Mouse (Mus musculus) MN1 (cell line): ENCODE measurements around the gene Sash1.

ENCODE experiments used
- DNase-seq: peaks from one replicate; pipeline ENCODE4 v3.0.0-alpha.2; 2016; ENCODE audit warnings: low spot score

Gene Sash1

DNA sequence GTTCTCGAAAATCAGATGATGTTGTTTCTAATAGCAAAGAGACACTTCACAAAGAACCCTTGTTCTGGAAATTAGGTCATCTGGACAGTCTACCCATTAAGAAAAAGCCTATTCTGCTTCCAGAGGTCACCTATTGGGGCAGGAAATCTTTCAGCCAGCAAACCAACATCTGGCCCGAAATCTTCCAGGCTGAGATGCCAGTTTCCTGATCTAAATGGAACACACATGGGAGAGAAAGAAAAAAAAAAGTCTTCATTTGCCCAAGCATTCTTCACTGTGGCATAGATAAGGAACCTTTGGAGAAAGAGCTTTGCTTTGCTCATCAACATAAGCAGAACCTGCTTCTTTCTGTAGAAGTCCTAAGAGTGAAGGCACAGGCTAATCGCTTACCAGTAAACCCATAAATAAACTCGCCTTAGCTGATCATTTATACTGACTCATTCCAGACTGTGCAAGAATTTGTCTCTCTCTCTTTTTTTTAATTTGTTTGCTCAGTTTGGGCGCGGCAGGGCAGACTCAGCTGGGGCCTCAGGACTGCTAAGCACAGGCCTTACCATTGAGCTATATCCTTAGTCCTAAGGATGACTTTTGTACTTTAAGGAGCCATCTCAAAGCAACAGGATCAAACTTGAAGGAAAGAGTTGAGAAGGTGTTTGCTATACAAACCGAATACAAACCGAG lies 13.1 kb upstream of the Sash1 start:
- peak; percentile 76 for DNase-seq

DNA sequence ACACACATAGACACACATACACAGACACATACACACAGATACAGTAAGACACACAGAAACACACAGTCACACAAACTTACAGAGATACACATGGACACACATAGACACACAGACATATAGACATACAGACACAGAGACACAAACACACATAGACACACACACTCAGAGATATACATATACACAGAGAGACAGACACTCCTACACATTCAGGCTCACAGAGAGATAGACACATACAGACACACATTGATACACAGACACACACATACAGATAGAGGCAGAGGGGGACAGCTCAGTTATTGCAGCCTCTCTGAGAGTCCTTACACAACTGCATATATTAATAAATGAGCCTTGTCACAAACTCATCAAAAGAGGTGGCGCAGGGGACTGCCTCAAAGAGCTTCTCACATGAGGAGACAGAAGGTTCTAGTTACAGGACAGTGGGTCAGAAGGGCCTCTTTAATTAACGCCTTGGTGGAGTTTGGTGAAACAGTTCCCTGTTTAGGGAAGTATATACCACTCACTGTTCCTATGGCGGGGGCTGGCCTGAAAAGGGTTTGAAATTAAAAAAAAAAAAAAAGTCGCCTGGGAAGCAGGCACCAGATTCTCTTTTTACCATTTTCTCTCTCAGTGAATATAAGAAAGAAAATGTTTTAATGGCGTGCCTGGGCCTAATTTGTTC lies 12.4 kb upstream of the Sash1 start:
- DNase-seq: peak; percentile 23

DNA sequence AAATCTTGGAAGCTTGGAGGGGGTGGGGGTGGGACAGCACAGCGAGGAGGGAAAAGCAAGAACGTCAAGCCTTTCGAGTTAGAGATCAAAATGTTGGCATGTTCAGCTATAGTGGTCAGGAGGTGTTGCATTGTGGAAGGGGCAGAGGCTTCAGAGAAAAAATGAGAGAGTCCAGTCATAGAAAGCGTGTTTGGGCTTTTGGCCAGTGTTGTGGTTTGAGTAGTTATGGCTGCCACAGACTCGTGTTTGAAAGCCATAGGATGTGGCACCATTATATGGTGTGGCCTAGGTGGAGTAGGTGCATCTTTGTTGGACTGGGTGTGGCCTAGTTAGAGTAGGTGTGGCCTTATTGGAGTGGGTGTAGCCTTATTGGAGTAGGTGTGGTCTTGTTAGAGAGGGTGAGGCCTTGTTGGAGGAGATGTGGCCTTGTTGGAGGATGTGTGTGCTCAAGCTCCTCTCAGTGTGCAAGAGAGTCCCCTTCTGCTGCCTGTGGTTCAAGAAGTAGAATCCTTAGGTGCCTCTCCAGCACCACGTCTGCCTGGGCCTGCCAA lies 9.2 kb upstream of the Sash1 start:
- DNase-seq: no peak

DNA sequence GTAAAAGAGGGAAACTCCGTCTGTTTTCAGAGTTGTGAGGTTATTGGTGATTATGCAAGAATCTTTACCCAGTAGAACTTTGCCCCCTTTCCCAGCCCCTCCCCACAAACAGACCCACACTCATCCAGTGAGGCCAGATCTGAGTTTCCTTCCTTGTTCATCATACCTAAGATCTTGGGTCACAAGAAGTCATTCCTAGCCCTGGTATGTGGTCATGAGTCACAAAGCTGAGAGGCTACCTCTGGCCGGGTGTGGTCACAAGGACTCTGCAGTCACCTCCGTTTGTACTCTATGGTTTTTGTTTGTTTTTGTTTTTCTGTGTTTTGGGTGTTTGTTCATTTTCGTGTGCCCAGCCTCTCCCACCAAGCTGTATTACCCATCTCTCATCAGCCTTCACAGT lies 4.6 kb upstream of the Sash1 start:
- no peak for DNase-seq

DNA sequence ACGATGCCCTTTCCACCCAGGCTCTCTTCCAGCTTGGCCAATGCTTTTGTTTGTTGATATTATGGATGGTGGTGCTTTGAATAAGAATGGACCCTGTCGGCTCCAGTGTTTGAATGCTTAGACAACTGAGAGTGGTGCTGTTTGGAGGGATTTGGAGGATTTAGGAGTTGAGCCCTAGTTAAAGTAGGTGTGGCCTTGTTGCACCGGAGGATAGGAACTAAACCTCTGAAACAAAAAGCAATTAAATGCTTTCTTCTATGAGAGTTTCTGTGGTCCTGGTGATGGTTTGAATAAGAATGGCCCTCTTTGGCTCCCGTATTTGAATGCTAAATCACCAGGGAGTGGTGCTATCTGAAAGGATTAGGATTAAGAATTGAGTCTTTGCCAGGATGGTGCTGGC lies 3.5 kb upstream of the Sash1 start:
- DNase-seq: no peak

DNA sequence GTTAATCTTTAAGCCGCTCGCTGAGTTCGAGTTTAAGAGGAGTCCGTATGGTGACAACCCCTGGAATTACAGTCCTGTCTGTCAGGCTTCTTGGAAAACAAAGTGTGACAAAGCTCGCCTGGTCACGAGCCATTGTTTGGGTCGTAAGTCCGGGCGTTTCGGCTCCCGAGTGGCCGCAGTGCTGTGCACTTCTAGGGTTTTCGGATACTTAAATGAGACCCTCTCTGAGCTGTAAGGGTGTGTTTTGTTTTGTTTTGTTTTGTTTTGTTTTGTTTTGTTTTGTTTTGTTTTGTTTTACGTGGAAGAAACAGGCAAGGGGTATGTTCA lies 621 bp upstream of the Sash1 start:
- DNase-seq: no peak

DNA sequence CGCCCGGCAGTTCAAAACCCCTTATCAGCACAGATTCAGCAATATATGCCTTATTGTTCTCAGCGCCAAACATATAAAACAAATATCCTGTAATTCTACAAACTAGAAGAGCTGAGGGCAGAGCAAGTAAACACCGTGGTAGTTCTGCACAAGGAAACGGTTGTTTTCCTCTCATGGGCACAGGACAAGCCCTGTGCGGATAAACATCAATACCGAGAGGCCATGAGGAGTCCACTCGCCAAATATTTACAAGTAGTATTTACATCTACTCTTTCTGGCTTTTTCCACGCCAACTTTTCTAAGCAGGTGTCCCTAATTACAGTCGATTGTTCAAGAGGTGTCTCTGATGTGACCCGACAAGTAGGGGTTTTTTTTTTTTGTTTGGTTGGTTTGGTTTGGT lies 669 bp downstream of the Sash1 start:
- no peak for DNase-seq

DNA sequence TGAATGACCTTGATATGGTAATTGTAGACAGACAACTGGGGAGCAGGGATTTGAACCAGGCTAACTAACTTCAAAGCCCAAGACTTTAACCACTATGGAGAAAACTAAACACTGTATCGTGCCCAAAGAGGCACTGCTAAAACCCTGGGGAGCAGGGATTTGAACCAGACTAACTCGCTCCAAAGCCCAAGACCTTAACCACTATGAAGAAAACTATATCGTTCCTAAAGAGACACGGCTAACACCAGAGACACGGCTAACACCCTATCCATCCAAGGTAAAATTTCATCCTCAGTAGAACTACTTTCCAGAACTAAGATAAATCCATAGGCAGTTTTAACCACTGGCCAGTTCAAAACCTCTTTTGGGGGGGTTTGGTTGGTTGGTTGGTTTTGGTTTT lies 1.3 kb downstream of the Sash1 start:
- DNase-seq: no peak

DNA sequence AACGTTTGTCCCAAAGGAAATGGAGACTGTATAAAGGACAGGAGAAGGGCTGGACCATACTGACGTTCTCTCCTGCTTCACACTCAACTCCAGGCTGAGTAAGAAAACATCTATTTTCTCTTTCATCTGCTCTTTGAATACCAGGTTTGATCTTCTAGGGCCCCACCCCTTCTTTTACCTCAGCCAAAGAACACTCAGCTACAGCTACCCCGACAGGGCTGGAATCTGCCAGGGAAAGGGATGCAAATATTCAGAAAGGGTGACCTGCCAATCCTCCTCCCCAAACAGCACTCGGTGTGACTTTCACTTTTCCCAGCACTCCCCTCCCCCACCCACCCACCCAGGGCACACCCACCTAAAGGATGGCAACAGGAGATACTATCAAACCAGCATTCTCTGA lies 2.2 kb downstream of the Sash1 start:
- no peak for DNase-seq

DNA sequence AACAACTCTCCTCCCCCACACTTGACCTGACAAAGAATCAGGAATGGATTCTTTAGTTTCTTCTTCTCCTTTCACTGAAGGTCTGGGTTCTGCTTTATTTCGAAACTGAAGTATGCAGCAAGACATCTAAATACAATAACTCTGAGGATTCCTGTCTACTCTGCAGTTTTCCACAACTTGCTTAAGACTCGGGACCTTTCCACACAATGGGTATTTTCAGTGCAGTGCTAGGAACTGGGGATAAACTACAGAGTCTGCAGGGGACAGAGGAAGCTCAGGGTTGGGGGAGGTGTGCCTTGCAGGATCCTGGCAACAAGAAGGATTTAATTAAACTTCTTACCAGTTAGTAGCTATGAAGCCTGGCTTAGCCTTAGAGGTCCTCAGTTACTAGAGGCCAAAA lies 4.1 kb downstream of the Sash1 start:
- no peak for DNase-seq

DNA sequence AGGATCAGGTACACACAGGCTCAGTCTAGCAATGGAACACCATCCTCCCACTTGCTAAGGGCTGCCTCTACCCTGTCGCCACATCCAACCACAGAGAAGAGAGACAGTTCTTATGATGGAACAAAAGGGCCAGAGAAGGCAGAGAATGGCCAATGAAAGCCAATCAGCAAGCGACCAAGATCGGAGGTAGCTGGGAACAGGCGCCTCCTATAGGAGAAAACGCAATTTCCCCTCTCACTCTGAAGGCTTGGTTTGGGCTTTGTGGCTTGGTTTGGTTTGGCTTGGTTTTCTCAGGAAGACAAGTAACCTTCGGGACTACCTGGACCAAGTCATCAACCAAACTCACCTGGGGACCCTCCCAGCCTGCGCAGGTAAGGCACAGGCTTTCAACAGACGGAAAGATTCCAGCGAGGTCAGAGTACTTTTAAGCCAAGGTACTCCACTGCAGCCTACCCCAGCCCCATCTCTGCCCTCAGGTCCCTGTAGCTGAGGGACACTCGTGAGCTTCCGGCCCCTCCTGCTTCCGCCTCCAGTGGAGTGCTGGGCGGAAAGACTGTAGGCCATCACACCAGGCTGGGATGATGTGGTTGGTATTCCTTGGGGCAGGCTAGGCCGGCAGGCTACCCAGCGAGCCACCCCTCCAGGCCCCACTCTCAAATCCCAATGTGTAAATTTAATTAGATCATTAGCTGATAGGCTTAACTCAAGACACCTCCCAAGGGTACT lies 4.8 kb downstream of the Sash1 start:
- DNase-seq: peak; percentile 26

DNA sequence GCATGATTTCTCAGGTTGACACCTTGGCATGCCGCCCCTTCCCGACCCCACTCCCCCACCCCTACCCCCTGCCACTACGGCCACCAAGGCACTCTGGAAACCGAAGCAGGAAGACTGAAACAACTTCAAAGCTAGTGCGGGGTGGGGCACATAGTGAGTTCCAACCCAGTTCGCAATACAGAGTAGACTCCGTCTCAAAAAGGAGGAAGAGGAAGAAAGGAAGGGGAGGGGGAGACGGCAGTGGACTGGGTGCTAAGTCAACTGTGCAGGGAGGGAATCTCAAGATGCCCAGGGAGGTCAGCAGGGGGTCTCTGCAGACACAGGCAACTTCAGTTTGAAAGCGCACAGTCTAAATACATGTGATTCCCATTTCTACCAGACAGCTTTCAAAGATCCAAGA lies 7.0 kb downstream of the Sash1 start:
- DNase-seq: no peak

DNA sequence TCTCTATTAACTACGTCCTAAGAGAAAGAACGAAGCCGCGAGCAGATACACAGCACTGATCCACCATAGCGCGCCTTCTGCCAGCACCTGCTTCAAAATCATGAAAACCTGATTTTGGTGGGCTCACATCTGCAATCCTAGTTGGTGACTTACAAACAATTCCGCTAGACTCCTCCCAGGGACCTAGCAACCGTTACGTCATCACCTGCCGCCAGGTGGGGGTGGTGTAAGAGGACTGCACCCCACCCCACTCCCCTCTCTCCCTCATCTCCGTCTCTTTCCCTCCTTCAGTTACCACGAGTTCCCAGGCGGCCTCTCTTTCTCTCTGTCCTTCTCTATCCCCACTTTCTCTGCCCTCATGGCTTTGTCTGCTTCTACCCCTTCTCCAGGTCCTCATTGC lies 7.5 kb downstream of the Sash1 start:
- no peak for DNase-seq

DNA sequence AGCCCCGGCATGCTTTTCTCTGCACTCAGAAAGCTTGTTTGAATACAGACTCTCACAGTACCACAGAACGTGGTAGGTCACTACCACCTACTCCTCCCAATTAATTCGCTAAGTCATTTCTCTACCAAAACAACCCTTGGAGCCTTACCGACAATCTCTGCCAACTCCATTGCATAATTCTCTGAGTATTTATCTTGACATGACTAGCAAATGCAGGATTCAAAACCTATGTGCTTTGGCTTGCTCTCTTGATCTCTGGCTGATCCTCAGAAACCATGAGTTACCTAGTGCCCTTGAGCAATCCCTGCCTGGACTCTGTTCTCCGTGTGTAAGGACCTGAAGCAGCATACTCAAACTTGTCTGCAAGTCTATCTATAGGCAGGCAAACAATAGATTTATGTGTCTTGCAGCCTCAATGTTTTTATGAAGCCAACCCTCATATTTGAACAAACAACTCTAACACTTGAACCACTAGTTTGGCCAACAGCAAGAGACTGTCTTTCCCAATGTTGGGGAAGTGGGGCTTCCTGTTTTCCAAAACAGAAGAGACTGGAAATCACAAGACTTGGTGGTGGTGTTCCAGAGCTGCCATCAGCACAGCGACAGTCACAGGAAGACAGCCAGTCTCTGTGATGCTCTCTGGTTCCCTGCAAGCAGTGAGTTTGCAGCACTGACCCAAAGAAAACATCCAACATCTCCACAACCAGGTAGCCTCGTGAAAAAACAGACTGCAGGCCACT lies 12.1 kb downstream of the Sash1 start:
- DNase-seq: no peak

DNA sequence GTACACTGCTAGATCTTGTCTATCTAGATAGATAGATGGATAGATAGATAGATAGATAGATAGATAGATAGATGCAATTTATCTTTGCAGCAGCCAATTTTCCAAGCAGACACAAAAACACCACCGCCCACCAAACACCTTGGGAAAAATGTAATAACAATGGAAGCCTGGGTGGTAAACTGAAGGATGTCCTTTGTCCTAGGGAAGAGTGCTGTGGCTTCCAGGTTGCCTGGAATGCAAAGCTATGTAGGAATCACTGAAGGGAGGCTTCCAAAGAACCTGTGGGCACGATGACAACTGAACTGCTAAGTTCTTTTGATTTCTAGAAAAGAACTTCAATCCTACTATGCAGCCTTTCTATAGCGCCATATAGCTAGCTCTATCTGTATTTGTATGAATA lies 13.1 kb downstream of the Sash1 start:
- no peak for DNase-seq

DNA sequence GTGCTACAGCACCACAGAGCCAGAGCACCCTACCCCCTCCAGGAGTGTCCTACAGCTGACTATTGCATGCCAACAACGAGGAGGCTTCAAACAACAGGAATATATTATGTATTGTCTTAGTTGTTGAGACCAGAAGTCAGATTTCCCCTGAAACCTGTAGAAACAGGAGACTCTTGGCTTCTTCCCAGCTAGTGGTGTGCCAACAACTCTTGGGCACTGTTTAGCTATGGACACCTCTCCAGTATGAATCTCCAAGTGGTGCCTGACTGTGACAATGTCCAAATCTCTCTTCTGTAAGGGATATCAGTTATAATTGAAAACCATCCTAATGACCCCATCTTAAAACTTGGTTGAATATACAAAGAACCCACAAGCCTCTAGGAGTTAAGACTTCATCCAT lies 13.9 kb downstream of the Sash1 start:
- no peak for DNase-seq

DNA sequence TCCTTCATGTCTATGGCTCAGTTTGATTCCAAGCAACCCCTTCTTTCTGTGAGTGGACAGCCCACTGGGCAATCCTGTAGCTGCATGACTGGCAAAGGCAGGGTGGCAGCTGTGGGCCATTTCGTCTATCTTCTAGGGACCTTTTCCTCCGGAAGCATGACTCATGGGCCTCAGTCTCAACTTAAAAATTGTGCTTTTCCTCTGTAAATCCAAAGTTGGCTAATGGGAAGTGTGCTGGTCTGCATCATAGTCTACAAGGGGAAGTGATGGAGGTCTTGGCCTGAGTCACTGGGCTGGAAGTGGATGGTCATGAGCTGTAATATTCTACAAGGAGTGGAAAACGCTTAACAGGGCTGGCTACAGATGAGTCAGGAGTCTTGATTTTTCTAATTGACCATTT lies 15.5 kb downstream of the Sash1 start:
- DNase-seq: no peak

DNA sequence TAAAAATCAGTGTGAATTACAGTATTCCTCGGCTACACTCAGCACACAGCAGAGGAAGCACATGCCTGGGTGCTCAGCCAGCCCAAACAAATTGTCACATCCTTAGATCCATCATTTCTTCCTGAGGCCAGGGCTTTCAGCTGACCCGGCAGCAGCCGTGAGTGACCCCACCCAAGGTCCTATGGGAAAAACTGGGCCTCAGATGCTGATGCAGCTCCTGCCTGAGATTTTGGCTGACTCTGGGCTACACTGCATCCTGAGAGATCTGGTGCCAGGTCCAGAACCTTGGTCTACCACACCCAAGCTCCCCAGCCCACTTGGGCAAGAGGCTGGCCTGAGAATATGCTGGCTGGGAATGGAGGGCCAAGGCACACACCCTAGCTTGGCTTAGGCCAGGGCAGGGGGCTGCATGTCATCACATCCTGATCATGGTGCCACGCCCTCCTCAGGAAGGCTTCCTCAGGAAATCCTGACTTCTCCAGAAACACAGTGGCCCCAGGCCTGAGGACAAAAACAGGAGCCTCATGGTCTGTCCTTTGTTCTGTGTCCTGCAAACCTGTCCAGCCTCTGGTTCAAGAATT lies 19.7 kb downstream of the Sash1 start:
- no peak for DNase-seq

DNA sequence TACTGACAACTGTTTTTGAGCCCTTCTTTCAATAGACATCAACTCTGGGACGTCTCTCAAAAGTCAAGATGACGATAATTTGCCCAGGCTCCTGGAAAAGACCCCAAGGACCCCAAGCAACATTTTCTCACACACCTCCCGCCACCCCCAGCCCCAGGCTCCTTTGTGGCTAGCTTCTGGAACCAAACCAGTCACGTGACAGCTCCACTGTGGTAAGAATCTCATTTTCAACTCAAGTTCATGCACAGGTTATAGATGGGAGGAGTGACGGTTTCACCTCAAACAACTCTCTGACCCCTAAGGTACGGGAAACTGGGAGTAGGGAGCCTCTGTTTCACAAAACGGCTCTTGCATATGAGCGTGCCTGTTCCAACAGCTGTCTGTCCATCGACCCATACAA lies 25.2 kb downstream of the Sash1 start:
- DNase-seq: no peak

DNA sequence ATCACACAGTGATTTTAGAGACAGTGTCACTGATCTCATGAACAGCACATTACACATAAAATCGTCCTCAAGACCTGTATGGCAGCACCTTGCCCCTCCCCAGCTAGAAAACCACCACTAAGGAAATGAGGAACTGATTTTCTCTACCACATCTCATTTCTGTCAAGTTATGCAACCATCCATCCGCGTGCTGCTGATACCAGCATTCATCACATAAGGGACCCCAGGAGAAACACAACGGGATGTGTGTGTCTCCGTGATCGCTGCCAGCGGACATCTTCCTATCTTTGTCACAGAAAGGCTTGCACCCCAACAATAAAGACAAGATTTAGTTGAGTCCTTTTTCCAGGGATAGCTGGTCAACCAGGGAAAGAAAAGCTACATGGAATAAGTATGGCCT lies 27.2 kb downstream of the Sash1 start:
- no peak for DNase-seq

DNA sequence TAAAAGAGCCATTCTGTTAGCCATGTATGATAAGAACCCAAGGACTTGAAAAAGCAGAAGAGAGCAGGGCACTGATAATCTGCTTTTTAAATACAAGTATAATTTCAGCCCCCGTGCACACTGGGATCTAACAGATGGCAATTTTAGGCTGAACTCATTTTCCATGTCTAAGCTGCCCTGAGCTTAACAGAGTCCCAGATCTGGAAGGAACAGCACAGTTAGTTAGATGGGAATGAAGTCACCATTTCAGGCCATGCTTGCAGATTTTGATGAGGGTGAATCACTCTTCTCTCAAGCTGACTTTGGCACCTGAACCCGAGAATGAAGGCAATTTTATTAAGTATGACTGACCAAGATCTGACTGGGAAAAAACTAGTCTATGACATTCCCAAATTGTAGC lies 28.9 kb downstream of the Sash1 start:
- DNase-seq: no peak

DNA sequence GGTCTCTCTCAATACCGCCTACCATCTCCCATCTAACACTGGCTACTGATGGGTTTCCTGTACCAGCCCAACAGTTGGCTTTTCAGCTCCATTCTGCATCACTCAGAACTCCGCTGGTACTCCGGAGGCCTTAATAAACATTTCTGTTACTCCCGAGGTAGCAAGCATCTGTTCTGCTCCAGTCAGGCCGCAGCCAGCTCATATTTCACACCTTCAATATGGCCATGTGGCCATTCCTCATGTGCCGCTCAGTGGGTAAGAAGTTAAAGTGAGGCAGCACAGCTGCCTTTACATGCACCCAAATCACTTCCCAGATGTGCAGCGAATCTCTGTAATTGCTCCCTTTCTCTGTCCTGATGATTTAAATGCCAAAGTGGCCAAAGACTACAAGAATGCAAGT lies 32.5 kb downstream of the Sash1 start:
- DNase-seq: no peak
